Mouse (Mus musculus) bone marrow macrophage, adult 2 months (primary cell): ENCODE data around the gene Map3k13. TPM values are rescaled to one million over a fixed set of nuclear protein-coding genes. Genes with fewer than 3 reads are reported as not detected.
"Not testable (repeated sequence)": the region's sequence is repeated elsewhere in the genome, so short reads cannot be mapped to it uniquely, and the experiment has no call there.

ENCODE experiments used
- H3K27ac ChIP-seq: 2 replicates; pipeline ENCODE4 v1.5.1; 2012; ENCODE audit warnings: low read depth, low read length; ENCODE audit not compliant: insufficient read depth
- H3K4me1 ChIP-seq: 2 replicates; pipeline ENCODE4 v1.6.1; 2012; ENCODE audit warnings: low read length; ENCODE audit not compliant: control insufficient read depth, insufficient read depth
- H3K4me3 ChIP-seq: 2 replicates; pipeline ENCODE4 v1.5.1; 2012; ENCODE audit warnings: mild to moderate bottlenecking, low read length, moderate library complexity; ENCODE audit not compliant: insufficient read depth
- CTCF ChIP-seq: IDR thresholded peaks from 2 replicates; pipeline ENCODE4 v1.5.1; 2012; ENCODE audit warnings: low read depth, mild to moderate bottlenecking, low read length, moderate library complexity
- POLR2A ChIP-seq: IDR thresholded peaks from 2 replicates; pipeline ENCODE4 v1.6.1; 2012; ENCODE audit warnings: mild to moderate bottlenecking, low read depth, low read length, borderline replicate concordance
- polyA plus RNA-seq: library from polyadenylated mRNA; stranded (reverse); fragments of >200 nt; gene quantifications from 2 replicates; pipeline ENCODE4 v1.2.4, GENCODE M21; 2012; ENCODE audit not compliant: missing spikeins, insufficient read depth, insufficient read length

Map3k13 gene
- polyA plus RNA-seq, 1 experiment = 0.09 TPM

DNA sequence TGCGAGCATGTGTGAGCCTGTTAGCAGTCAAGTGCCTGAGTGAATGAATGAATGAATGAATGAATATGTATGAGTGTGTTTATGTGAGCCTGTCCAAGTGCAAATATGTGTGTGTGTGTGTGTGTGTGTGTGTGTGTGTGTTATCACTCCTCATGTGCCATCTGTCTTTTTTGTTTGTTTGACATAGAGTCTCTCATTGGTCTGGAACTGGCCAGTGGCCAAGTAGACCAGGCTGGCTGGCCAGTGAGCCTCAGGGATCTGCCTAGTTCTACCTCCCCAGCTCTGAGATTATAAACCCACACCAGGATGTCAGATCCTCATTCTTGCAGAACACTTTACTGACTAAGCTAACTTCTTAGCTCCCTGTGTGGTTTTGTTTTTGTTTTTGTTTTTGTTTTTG lies 10.1 kb downstream of the Map3k13 start:
- H3K4me1 ChIP-seq = no peaks in the 10 kb centered on the region
- no peak overlapping the region for H3K27ac ChIP-seq
- no peak overlapping the region for H3K4me3 ChIP-seq
- TF ChIP-seq CTCF = no peak

- no peak overlapping the region for H3K4me3 ChIP-seq
- TF ChIP-seq CTCF (no peak), POLR2A (no peak)
- H3K27ac ChIP-seq = no peak overlapping the region
- no peaks in the 10 kb centered on the region for H3K4me1 ChIP-seq
Measured at GRCm38 (mm10) chr16:21806892-21807291, 12.7 kb downstream of the Map3k13 start.

GRCm38 (mm10) chr16:21807786-21808185 lies 13.6 kb downstream of the Map3k13 start:
- H3K4me1 ChIP-seq, H3K4me3 ChIP-seq, H3K27ac ChIP-seq: not testable (repeated sequence)

- Histone ChIP-seq H3K4me1 (peaks cover 7% of the 10 kb centered on the region), H3K27ac (no peak overlapping the region), H3K4me3 (no peak overlapping the region)
- no peak for TF ChIP-seq POLR2A
- no peak for TF ChIP-seq CTCF
Measured at GRCm38 (mm10) chr16:21813164-21813834, 19.2 kb downstream of the Map3k13 start.

DNA sequence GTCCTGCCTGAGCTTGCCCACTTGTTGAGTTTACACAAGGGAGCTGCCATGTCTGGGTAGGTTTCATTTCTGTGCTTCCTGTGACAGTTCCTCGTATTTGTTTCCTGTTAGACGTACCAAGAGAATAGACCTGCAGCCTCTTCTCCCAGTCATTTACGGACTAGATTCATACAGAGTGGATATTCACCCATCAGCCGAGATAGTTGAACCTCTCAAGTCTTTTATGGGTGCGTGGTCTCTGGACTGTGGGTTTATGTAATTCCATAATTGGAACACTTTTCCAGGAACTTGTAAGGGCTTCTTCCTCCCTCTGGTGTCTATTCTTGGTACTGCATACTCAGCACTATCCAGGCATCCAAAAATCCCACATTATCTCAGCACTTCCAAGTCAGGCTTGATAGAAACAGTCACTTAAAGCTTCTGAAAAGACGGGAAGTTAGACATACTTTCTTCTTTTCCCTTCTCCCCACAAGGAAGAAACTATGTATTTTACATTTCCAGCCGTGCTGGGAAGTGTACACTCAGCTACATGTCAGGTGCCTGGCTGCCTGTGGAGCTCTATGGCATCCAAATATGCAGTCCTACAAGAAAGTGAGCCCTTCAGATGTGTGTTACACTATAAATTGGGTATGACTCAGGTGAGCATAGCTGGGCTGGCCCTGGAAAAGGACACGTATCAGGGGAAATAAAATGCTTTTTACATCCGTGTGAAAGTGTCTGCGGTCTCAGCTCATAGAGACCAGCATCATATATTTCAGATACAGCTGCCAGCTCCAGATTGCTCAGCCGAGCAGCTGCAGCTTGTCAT lies 20.9 kb downstream of the Map3k13 start:
- TF ChIP-seq CTCF (no peak), POLR2A (no peak)
- H3K4me3 ChIP-seq = peak overlapping the region; percentile 29; the same call in 1 of the 2 replicates
- H3K4me1 ChIP-seq = peaks cover 7% of the 10 kb centered on the region
- peak overlapping the region; percentile 42 for H3K27ac ChIP-seq

DNA sequence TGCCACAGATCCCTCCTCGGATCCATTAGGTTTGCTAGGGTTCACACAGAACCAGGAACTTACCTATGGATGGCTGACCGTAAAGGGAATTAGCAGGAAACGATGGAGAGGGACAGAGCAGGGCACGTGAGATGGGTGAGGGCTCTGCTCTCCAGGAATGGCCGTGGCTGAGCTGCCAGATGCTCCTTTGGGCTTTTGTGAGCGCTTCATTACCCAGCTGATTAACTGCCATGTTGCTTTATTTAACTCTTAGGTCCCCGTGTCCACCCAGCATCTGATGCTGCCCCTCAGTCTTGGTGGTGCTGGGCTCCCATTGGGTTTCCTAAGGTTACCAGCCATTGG lies 21.5 kb downstream of the Map3k13 start:
- TF ChIP-seq CTCF (no peak), POLR2A (no peak)
- Histone ChIP-seq H3K4me1 (peaks cover 7% of the 10 kb centered on the region), H3K27ac (no peak overlapping the region), H3K4me3 (no peak overlapping the region)

GRCm38 (mm10) chr16:21818132-21818531 lies 24.0 kb downstream of the Map3k13 start:
- Histone ChIP-seq H3K4me1 (peaks cover 7% of the 10 kb centered on the region), H3K4me3 (no peak overlapping the region), H3K27ac (no peak overlapping the region)
- TF ChIP-seq POLR2A (no peak), CTCF (no peak)

DNA sequence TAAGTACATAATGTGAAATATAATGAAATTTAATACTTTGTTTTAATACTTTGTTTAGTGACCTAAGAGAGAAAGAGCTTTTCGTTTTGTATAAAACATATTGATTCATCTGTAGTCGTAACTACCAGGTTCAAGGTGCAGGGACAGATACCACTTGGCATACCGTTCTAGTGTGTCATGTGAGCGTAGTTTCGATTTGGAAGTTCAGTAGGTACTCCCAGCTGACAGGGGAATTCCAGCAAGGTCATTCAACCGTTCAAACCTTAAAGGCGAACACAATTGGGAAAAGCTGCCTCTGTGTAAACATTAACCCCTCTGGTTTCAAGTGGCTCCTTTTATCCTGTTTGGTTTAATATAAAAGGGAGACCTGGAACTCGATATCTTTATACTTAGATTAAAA lies 24.5 kb downstream of the Map3k13 start:
- Histone ChIP-seq H3K4me1 (peaks cover 7% of the 10 kb centered on the region), H3K4me3 (no peak overlapping the region), H3K27ac (no peak overlapping the region)
- TF ChIP-seq CTCF (no peak), POLR2A (no peak)

DNA sequence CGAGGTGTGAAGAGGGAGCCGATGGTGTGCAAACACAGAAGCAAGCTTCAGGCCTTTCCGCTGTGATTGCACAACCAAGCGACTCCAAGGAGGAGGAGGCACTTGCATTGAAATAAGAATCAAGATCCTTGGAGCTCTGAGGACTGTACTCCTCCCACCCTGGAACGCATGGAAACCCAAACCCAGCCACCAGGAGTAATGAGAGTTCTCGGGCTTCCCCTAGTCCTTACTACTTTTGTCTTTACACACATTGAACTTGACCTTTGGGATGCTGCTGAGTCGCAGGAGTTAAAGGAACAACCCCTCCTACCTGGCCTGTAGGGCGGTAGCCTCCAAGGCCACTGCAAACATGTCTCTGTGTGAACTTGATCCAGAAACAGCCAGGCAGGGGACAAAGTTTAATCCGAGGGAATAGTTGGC lies 31.5 kb downstream of the Map3k13 start:
- Histone ChIP-seq H3K27ac (no peak overlapping the region), H3K4me3 (no peak overlapping the region)

GRCm38 (mm10) chr16:21827153-21827552 lies 33.0 kb downstream of the Map3k13 start:
- H3K27ac ChIP-seq = no peak overlapping the region
- H3K4me3 ChIP-seq = no peak overlapping the region
- TF ChIP-seq CTCF (no peak), POLR2A (no peak)
- peaks cover 9% of the 10 kb centered on the region for H3K4me1 ChIP-seq

More for the DNA sequence above, 31.5 kb downstream of the Map3k13 start:
- TF ChIP-seq CTCF (no peak), POLR2A (no peak)
- H3K4me1 ChIP-seq = peaks cover 9% of the 10 kb centered on the region
